Mouse (Mus musculus) C2C12 (cell line): ENCODE data around the gene Hnf1b.

Source experiments
- CTCF ChIP-seq: IDR thresholded peaks from one replicate; pipeline ENCODE4 v1.5.1; 2011; ENCODE audit not compliant: control insufficient read depth, insufficient read depth, insufficient read length
- MAX ChIP-seq: IDR thresholded peaks from one replicate; pipeline ENCODE4 v1.6.1; 2011; ENCODE audit warnings: mild to moderate bottlenecking, control low read depth

DNA sequence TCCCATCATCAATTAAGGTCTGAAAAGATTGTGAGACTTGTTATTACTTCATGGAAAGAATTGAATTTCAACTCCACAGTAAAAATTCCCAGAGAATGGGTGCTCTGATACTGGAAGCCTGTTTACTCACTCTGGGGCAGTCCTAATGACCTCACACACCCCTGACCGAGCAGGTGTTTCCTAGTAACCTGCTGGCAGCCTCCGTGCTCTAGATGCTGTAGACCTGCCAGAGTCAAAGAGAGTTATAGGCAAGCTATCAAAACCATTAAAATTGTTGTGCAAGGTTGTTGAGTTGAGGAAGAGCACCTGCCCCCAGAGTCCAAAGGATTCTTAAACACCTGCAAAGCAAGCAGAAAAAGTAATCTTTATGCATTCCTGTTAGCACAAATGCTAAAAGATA, 72.7 kb downstream of the Hnf1b start:
- TF ChIP-seq CTCF, result no peak
- TF ChIP-seq MAX, result no peak
